Mouse (Mus musculus) forebrain, embryonic 11.5 days (tissue): ENCODE results near the gene Ackr2. TPM values are rescaled to one million over a fixed set of nuclear protein-coding genes. Genes with fewer than 3 reads are reported as not detected.

Source experiments
- ATAC-seq: fragments of 200-750 bp; cut with Nextera tagmentation; replicated peaks from 2 replicates; pipeline ENCODE4 v1.8.0; 2017; ENCODE audit warnings: moderate TSS enrichment; ENCODE audit not compliant: low FRiP score
- DNase-seq: peaks from one replicate; pipeline ENCODE4 v3.0.0-alpha.2; 2017; ENCODE audit warnings: low spot score
- H3K27ac ChIP-seq: fragments of 300-500 bp; sonication (generic); 2 replicates; pipeline ENCODE4 v1.5.1; 2014; ENCODE audit warnings: low read depth, low read length
- H3K27me3 ChIP-seq: fragments of 300-500 bp; sonication (generic); 2 replicates; pipeline ENCODE4 v1.6.1; 2014; ENCODE audit warnings: mild to moderate bottlenecking, low read length, mixed read lengths; ENCODE audit not compliant: control insufficient read depth, insufficient read depth
- H3K36me3 ChIP-seq: fragments of 300-500 bp; sonication (generic); 2 replicates; pipeline ENCODE4 v1.6.1; 2014; ENCODE audit warnings: mild to moderate bottlenecking, low read length, moderate library complexity, mixed read lengths; ENCODE audit not compliant: control insufficient read depth, insufficient read depth
- H3K4me1 ChIP-seq: fragments of 300-500 bp; sonication (generic); replicated peaks from 2 replicates; pipeline ENCODE4 v1.6.1; 2014; ENCODE audit warnings: low read length, mixed read lengths; ENCODE audit not compliant: control insufficient read depth, insufficient read depth
- H3K4me2 ChIP-seq: fragments of 300-500 bp; sonication (generic); 2 replicates; pipeline ENCODE4 v1.6.1; 2014; ENCODE audit warnings: low read depth, mild to moderate bottlenecking, low read length, moderate library complexity, mixed read lengths; ENCODE audit not compliant: severe bottlenecking
- H3K4me3 ChIP-seq: fragments of 300-500 bp; sonication (generic); 2 replicates; pipeline ENCODE4 v1.5.1; 2014; ENCODE audit warnings: low read depth, low read length
- H3K9ac ChIP-seq: fragments of 300-500 bp; sonication (generic); 2 replicates; pipeline ENCODE4 v1.6.1; 2014; ENCODE audit warnings: low read length
- H3K9me3 ChIP-seq: fragments of 300-500 bp; sonication (generic); 2 replicates; pipeline ENCODE4 v1.6.1; 2016; ENCODE audit warnings: low read length, mixed read lengths; ENCODE audit not compliant: control insufficient read depth
- WGBS: fragments of 180-500 bp; shearing (Covaris S2); extraction: QIAGEN DNeasy Blood & Tissue Kit; methylation state at CpG from one replicate; pipeline ENCODE4 v1.1.7; 2014; 5-methylcytosine and 5-hydroxymethylcytosine counted together
- polyA plus RNA-seq: library from polyadenylated mRNA; unstranded; fragments of >200 nt; fragmentation: Nextera tagmentation; extraction: Ambion mirVana; gene quantifications from 2 replicates; pipeline ENCODE4 v1.2.1, GENCODE M21; 2014

The Ackr2 gene
- polyA plus RNA-seq, 1 experiment from 2014 or later, result 1.4 TPM

- Histone ChIP-seq H3K4me1 (no peaks in the 10 kb centered on the region), H3K27me3 (no peaks in the 10 kb centered on the region), H3K9me3 (no peaks in the 10 kb centered on the region), H3K36me3 (no peaks in the 10 kb centered on the region), H3K9ac (no peak overlapping the region), H3K4me2 (no peak overlapping the region; the same call in 1 of the 2 replicates), H3K27ac (no peak overlapping the region), H3K4me3 (no peak overlapping the region)
- ATAC-seq (no peak), DNase-seq (peak; percentile 74)
- WGBS, result 26% methylated on average over 14 of the region's 14 CpGs
Measured at GRCm38 (mm10) chr9:121880840-121881239, 17.3 kb upstream of the Ackr2 start.

DNA sequence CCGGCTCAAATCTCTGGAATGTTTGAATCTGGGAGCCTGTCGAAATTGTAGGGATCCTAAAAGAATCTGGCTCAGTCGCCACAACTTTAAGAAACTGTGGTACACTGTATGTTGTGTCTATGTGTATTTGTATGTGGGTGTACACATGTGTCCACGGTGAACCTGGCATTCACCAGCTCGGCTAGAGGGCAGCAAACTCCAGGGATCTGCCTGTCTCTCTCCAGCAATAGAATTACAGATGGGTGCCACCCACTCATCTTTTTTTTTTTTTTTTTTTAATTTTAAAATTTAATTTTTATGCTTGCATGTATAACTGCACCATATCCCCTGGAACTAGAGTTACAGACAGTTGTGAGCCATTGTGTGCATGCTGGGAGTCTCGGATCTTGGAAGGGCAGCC is 16.9 kb upstream of the Ackr2 start:
- Histone ChIP-seq H3K4me1 (no peaks in the 10 kb centered on the region), H3K4me2 (no peak overlapping the region), H3K27me3 (no peaks in the 10 kb centered on the region), H3K4me3 (no peak overlapping the region), H3K36me3 (no peaks in the 10 kb centered on the region), H3K9ac (no peak overlapping the region), H3K9me3 (no peaks in the 10 kb centered on the region), H3K27ac (no peak overlapping the region)
- no peak for ATAC-seq
- DNase-seq, result no peak
- 81% methylated on average over 6 of the region's 6 CpGs for WGBS

GRCm38 (mm10) chr9:121882015-121882457 is 16.1 kb upstream of the Ackr2 start:
- no peaks in the 10 kb centered on the region for H3K36me3 ChIP-seq
- DNase-seq (no peak), ATAC-seq (no peak)
- no peak overlapping the region for H3K9ac ChIP-seq
- no peaks in the 10 kb centered on the region for H3K27me3 ChIP-seq
- no peak overlapping the region for H3K4me2 ChIP-seq
- no peak overlapping the region for H3K27ac ChIP-seq
- H3K4me3 ChIP-seq, result no peak overlapping the region
- no peaks in the 10 kb centered on the region for H3K9me3 ChIP-seq
- 75% methylated on average over 7 of the region's 7 CpGs for WGBS
- no peaks in the 10 kb centered on the region for H3K4me1 ChIP-seq

GRCm38 (mm10) chr9:121889927-121890440 is 8.2 kb upstream of the Ackr2 start:
- no peaks in the 10 kb centered on the region for H3K27me3 ChIP-seq
- H3K4me1 ChIP-seq, result no peaks in the 10 kb centered on the region
- no peak overlapping the region for H3K4me2 ChIP-seq
- ATAC-seq, result no peak
- 75% methylated on average over 4 of the region's 4 CpGs for WGBS
- no peaks in the 10 kb centered on the region for H3K9me3 ChIP-seq
- H3K9ac ChIP-seq, result no peak overlapping the region
- no peak overlapping the region for H3K27ac ChIP-seq
- DNase-seq, result no peak
- H3K36me3 ChIP-seq, result no peaks in the 10 kb centered on the region
- H3K4me3 ChIP-seq, result no peak overlapping the region

- H3K9me3 ChIP-seq, result no peaks in the 10 kb centered on the region
- DNase-seq (no peak), ATAC-seq (no peak)
- no peaks in the 10 kb centered on the region for H3K4me1 ChIP-seq
- 62% methylated on average over 18 of the region's 18 CpGs for WGBS
- no peaks in the 10 kb centered on the region for H3K36me3 ChIP-seq
- no peak overlapping the region for H3K4me3 ChIP-seq
- H3K9ac ChIP-seq, result no peak overlapping the region
- H3K27ac ChIP-seq, result no peak overlapping the region
- no peaks in the 10 kb centered on the region for H3K27me3 ChIP-seq
- no peak overlapping the region for H3K4me2 ChIP-seq
Measured at GRCm38 (mm10) chr9:121890441-121890941, 7.7 kb upstream of the Ackr2 start.

- WGBS, result 91% methylated on average over 9 of the region's 9 CpGs
Measured at GRCm38 (mm10) chr9:121891301-121891700, 6.9 kb upstream of the Ackr2 start.

GRCm38 (mm10) chr9:121892057-121892687 is 6.0 kb upstream of the Ackr2 start:
- Histone ChIP-seq H3K9ac (no peak overlapping the region), H3K27me3 (no peaks in the 10 kb centered on the region), H3K4me3 (no peak overlapping the region), H3K4me2 (no peak overlapping the region), H3K27ac (no peak overlapping the region), H3K36me3 (no peaks in the 10 kb centered on the region), H3K9me3 (no peaks in the 10 kb centered on the region), H3K4me1 (no peaks in the 10 kb centered on the region)
- 90% methylated on average over 12 of the region's 12 CpGs for WGBS
- DNase-seq, result no peak
- ATAC-seq, result no peak

More at GRCm38 (mm10) chr9:121891301-121891700, 6.9 kb upstream of the Ackr2 start:
- ATAC-seq (no peak), DNase-seq (no peak)
- no peaks in the 10 kb centered on the region for H3K9me3 ChIP-seq
- no peaks in the 10 kb centered on the region for H3K27me3 ChIP-seq
- no peak overlapping the region for H3K4me2 ChIP-seq
- H3K36me3 ChIP-seq, result no peaks in the 10 kb centered on the region
- H3K4me1 ChIP-seq, result no peaks in the 10 kb centered on the region
- no peak overlapping the region for H3K9ac ChIP-seq
- no peak overlapping the region for H3K27ac ChIP-seq
- no peak overlapping the region for H3K4me3 ChIP-seq

DNA sequence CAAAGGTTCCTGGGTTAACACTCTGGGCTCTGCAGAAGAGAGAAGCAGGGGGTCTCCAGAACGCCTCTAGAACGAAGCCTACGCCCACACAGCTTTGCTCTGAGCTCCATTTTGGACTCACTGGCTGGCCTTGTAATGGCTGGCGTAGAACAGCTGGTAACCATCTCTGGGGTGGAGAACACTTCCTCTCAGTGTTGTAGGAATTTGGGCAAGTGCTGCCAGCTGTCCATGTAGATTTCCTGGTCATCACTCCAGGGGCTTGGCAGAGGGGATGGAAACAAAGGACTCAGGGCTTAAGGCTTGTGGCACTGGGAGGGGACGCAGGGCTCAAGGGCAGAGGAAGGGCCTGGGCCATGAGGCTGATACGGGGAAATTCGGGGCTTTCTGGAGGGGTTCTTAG is 3.7 kb upstream of the Ackr2 start:
- 81% methylated on average over 7 of the region's 7 CpGs for WGBS
- no peak overlapping the region for H3K27ac ChIP-seq
- ATAC-seq (no peak), DNase-seq (no peak)
- no peaks in the 10 kb centered on the region for H3K9me3 ChIP-seq
- H3K4me2 ChIP-seq, result no peak overlapping the region
- no peak overlapping the region for H3K4me3 ChIP-seq
- no peaks in the 10 kb centered on the region for H3K27me3 ChIP-seq
- no peaks in the 10 kb centered on the region for H3K36me3 ChIP-seq
- H3K9ac ChIP-seq, result no peak overlapping the region
- H3K4me1 ChIP-seq, result no peaks in the 10 kb centered on the region
